Mouse (Mus musculus) brown adipose tissue, adult 24 weeks (tissue): ENCODE measurements around the gene H2-M5. TPM values are rescaled to one million over a fixed set of nuclear protein-coding genes. Genes with fewer than 3 reads are reported as not detected.

ENCODE experiments used
- H3K27ac ChIP-seq: fragments of 200-500 bp; replicated peaks from 2 replicates; pipeline ENCODE4 v1.5.1; 2012; ENCODE audit warnings: low read depth, mild to moderate bottlenecking, low read length
- H3K4me1 ChIP-seq: fragments of 200-500 bp; 2 replicates; pipeline ENCODE4 v1.6.1; 2012; ENCODE audit warnings: low read length, mixed read lengths; ENCODE audit not compliant: control insufficient read depth, insufficient read depth, insufficient read length
- H3K4me3 ChIP-seq: fragments of 200-500 bp; 2 replicates; pipeline ENCODE4 v1.5.1; 2012; ENCODE audit warnings: low read depth, mild to moderate bottlenecking, low read length, moderate library complexity; ENCODE audit not compliant: insufficient read depth
- polyA plus RNA-seq: library from polyadenylated mRNA; stranded (reverse); fragments of >200 nt; gene quantifications from 2 replicates; pipeline ENCODE4 v1.2.4, GENCODE M21; 2012; ENCODE audit not compliant: missing spikeins, insufficient read depth, insufficient read length

H2-M5 gene
- polyA plus RNA-seq, 1 experiment, result not detected

DNA sequence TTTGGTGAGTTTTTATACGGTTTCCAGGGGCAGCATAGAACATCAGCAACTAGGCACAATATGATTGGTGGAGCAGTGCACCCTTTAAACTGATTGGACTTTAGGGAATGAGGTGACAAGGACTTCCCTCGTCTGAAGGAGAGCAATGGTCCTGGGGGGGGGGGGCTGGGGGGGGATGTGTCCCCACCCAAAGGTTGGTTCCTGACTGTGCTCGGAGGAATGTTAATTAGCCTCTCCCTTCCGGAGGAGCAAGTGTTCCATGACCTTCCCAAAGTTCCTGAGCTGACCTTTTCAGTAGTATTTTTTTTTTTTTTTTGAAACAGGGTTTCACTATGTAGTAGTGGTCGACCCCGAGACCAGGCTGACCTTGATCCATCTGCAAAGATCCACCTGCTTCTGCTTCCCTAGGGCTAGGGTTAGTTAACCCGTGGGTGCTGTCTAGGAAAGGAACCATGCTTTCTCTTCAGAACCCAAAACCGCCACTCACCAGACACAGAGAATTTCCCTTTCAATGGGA is 16.0 kb downstream of the H2-M5 start:
- no peak overlapping the region for H3K4me3 ChIP-seq
- H3K4me1 ChIP-seq, result no peaks in the 10 kb centered on the region
- H3K27ac ChIP-seq, result no peak overlapping the region

DNA sequence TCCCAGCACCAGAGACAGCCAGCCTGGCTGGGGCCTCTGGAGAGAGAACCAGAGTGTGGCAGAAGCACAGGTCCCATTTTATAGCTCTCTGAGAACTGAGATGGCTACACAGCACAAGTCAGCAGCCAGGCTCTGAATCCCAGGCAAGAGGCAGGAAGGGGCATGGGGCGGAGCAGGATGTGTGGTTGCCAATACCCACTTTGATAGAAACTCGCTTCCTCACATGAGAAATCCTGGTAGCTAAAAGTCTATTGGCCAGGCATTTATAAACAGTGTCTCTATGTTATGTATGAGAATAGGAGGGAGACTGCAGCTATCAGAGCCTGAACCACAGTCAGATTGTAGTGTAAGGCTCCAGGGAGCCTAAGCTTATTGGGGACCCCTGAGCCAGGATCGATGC is 16.5 kb downstream of the H2-M5 start:
- no peak overlapping the region for H3K27ac ChIP-seq
- H3K4me1 ChIP-seq, result no peaks in the 10 kb centered on the region
- H3K4me3 ChIP-seq, result no peak overlapping the region

DNA sequence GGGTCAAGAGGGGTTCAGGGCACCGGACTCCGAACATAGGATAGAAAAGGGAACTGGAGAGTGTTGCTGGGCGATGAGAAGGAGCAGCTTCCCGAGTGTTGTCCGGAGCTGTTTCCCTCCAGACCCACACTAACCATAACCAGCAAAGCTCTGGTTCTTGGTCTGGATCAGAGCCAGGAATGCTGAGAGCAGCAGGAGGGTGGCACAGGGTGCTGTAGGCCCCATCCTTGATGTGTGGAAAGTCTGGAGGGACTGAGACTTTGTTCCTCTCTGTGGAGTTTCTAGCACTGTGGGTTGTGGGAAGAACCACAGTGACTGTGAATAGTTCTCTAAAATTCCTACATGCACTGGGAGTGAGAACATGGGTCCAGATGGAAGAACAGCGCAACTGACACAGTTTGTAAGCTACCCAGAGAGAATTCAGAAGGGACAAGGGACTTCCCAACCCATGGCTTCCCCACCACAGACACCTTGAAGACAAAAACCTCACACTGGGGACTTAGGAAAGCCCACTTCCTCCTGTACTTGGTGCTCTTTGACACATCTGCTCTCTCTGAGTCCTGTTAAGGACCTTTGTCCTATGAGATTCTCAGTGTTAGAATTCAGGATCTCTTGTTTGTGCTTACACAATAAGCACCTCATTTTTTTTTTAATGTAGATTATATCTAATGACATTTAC is 18.0 kb downstream of the H2-M5 start:
- Histone ChIP-seq H3K27ac (no peak overlapping the region), H3K4me1 (no peaks in the 10 kb centered on the region), H3K4me3 (no peak overlapping the region)

DNA sequence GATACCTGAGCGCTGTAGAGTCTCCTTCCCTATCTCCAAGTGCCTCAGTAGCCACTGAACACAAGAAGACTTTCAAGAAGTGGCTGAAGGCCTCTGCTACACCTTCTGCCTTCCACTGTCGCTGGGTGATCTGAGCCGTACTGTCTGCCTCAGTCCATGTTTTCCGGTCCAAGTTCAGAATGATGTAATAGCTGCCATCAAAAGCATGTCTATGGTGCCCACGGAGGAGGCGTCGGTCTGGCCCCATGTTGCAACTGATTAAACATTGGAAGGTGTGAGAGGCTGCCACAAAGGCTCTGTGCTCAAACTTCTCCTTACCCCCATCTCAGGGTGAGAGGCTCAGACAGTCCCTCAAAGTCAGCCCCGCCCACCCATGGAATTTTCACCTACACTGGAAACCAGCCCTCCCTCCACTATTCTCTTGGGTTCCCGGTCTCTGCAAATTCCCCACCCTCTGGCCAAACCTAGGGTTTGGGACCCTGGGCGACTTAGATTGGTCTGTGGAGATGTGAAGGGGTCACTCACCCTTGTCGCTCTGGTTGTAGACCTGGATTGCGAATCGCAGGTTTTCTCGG is 18.9 kb downstream of the H2-M5 start:
- no peak overlapping the region for H3K27ac ChIP-seq
- no peaks in the 10 kb centered on the region for H3K4me1 ChIP-seq
- H3K4me3 ChIP-seq, result no peak overlapping the region

DNA sequence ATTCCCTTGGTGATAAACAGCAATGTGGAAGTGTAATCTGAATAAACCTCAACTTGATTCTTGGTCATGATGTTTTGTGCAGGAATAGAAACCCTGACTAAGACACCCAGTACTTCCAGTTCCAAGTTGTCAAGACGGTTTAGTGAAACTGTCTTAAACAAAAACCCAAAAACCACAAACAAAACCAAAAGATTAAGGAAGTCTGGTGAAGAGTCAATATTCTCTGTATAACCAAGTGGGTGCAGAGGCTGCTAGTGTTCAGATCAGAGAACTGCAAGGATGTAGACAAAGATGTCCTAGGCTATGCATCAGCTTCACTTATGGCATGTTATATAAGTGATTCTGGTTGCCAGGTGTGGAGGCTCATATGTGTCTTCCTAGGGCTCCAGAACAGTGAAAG is 22.5 kb downstream of the H2-M5 start:
- Histone ChIP-seq H3K4me1 (no peaks in the 10 kb centered on the region), H3K4me3 (no peak overlapping the region), H3K27ac (no peak overlapping the region)

DNA sequence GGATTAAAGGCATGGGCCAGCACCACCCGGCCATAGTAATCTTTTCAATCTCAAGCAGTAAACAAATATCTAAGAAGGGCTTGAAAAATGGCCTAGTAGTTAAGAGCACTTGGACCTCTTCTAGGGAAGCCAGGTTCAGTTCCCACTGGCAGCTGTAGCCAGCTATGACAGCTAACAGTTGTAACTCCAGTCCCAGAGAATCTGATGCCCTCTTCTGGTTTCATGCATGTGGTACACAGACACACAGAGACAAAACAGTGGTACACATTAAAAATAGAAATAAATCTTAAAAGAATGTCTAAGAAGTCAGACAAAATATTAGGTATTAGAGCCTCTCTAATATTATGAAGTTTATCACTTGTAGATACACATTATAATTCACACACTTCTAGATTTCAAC is 28.2 kb downstream of the H2-M5 start:
- no peak overlapping the region for H3K4me3 ChIP-seq
- no peak overlapping the region for H3K27ac ChIP-seq
- H3K4me1 ChIP-seq, result peaks cover 6% of the 10 kb centered on the region; the same call in 1 of the 2 replicates

DNA sequence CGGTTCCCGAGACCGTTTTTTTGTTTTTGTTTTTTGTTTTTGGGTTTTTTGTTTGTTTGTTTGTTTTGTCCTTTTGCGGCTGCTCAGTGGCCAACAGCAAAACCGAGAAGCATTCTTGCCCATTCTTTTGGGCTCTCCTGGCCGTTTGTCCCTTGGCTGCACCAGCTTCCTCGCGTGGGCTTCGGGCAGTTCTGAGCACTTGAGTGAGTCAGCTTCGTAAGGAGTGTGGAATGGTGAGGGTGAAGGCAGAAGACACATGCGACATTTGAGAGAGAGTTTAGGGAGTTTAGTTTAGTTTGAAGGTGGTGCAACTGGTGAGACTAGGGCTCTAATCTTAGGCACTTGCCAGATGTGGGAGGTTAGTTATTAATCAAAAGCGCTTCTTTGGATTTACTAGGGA is 30.5 kb downstream of the H2-M5 start:
- H3K4me1 ChIP-seq, result peaks cover 6% of the 10 kb centered on the region; the same call in 1 of the 2 replicates
- peak overlapping the region; percentile 82 for H3K4me3 ChIP-seq
- H3K27ac ChIP-seq, result peak overlapping the region; percentile 69; the same call in 1 of the 2 replicates

DNA sequence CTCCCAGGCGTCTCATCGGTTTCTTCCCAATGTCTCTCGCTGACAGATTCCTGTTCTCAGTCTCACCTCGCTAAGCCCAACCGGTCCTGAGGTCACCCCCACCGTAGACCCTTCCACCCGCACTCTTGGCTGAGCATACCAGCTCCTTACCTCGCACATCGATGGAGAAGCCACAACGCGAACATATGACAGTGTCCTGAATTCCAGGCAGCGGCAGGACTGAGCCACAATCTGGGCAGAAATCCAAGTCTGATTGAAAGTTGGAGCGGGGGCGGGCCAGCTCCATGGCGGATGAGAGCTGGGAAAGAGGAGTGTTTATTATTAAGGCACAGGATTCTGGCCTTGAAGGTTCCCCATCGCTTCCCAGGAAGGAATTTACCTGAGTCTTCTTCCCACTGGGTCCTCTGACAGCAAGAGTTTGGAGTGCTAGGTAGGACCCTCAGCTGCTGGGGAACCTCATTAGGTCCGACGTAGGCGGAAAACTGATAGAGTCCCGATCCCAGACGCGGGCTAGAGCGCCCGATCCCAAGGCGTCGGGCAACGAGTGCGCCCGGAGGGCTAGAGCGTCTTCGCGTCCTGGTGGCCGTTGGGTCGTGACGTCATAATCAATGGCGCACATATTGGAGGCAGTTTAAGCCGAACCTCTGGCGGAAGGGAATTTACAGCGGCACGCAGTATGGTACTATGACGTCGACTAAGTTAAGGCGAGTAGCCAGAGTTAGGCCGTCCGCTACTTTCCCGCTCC is 31.2 kb downstream of the H2-M5 start, which contains the start of the genes Znrd1 and Znrd1as:
Gene Znrd1 (minus strand): TSS at position 561 of the 745 bp plus-strand sequence.
Gene Znrd1as (plus strand): TSS at position 594 of the 745 bp plus-strand sequence.
- H3K4me1 ChIP-seq, result peaks cover 6% of the 10 kb centered on the region; the same call in 1 of the 2 replicates
- peak within 1 kb of the TSS; percentile 91 for H3K27ac ChIP-seq
- peak within 1 kb of the TSS; percentile 82 for H3K4me3 ChIP-seq

DNA sequence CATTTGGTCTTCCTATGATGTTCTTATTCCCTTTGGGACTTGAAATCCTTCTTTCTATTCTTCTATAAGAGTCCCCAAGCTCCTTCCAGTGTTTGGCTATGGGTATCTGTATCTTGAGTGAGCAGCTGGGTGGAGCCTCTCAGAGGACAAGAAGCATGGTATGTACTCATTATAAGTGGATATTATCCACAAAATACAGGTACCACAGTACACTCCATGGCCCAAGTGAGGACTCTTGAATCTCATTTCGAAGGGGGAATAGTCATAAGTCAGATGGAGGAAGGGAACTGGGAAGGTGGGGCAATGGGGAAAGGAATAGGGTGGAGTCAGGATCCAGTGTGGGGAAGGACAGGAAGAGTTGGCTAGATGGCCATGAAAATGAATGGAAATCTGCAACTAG is 36.3 kb downstream of the H2-M5 start:
- Histone ChIP-seq H3K4me3 (no peak overlapping the region), H3K27ac (no peak overlapping the region), H3K4me1 (peaks cover 7% of the 10 kb centered on the region; the same call in 1 of the 2 replicates)

DNA sequence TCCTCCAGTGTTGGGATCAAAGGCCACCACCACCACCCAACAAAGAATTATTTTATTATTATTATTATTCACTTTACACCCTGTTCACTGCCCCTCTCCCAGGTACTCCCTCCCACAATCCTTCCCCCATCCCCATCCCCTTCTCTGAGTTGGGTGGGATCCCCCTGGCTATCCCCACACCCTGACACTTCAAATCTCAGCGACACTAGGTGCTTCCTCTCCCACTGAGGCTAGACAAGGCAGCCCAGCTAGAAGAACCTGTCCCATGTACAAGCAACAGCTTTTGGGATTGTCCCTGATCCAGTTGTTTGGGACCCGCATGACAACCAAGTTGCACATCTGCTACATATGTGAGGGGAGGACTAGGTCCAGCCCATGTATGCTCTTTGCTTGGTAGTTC is 36.7 kb downstream of the H2-M5 start:
- H3K4me3 ChIP-seq, result no peak overlapping the region
- no peak overlapping the region for H3K27ac ChIP-seq
- H3K4me1 ChIP-seq, result peaks cover 7% of the 10 kb centered on the region; the same call in 1 of the 2 replicates

DNA sequence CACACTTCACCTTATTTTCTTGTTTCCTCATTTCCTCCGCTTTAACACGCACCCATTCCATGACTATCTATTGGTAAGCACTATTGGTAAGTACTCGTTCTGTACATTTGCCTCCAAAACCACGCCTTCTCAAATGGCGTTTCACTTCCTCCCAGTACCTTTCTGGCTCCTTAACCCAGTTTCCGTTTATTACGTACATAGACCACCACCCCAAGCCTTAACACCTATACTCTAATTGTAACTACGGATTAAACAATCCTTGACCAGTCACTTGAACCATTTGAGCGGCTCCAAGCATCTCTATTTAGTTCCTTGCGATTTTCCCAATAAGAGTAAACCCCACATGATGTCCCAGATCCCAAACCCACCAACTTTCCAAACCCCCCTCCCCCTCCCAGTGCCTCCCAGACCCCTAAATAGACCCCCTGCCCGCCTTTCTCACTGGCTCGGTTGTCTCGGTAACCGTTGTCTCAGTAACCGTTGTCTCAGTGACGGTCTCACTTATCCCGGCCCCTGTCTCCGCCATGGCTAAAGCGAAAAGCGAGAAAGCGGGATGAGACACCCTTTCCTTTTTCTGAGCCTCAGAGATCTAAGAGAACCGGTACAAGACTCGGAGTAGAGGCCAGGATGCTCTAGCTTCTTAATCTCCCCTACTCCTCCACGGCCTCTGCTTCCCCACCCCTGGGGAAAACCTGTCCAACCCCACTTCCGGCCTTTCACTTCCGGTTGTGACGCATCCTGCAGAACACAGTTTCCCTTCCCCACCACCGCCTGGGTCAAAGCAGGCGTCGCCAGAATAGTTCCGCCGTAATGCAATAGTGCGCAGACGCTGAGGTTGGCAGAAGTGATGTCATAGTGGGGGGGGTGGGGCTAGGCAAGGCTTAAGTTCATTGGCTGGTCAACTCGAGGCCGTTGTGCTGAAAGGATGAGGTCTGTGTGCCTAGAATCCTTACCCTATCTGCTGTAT is 38.1 kb downstream of the H2-M5 start, which contains the start of gene Ppp1r11:
Gene Ppp1r11 (minus strand): TSS at position 761 of the 967 bp plus-strand sequence.
- peak within 1 kb of the TSS; percentile 76 for H3K4me3 ChIP-seq
- peak within 1 kb of the TSS; percentile 83 for H3K27ac ChIP-seq
- H3K4me1 ChIP-seq, result peaks cover 7% of the 10 kb centered on the region

DNA sequence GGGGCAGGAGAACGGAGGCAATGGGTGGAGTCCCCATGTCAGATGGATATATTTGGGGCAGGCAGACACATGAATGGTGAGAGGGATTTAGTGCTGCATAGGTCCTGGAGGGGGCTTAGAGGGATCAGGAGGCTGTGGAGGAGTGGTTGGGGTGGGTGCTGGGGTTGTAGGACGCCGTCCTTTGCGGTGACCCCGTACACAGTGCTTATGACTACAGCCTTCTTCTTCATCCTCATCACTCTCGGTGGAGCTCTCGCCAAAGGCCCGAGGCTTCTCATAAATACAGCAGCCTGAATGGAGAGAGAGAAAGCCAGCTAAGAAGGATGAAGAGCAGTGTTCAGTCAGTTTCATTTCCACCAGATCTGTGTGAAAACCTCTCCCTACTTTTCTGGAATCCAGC is 40.1 kb downstream of the H2-M5 start:
- Histone ChIP-seq H3K4me3 (no peak overlapping the region), H3K27ac (no peak overlapping the region), H3K4me1 (peaks cover 7% of the 10 kb centered on the region)

DNA sequence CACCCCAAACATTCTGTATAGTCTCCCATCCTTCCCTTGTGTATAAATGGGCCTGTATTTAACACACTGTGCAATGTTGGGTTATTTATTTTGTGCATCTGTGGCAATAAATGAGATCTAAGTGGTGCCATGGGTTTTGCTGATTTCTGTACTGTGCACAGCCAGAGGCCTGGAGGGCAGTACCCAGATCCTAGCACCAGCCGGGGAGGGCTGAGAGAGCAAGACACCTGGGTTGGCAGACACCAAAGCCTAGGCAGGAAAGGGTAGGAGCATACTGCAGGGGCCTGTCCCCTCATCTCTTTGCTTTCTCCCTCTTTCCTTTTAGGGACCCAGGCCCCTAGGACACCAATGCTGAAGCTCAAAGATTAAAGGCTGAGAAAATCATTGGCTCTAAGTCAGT is 41.1 kb downstream of the H2-M5 start:
- Histone ChIP-seq H3K27ac (no peak overlapping the region), H3K4me3 (no peak overlapping the region), H3K4me1 (peaks cover 7% of the 10 kb centered on the region)

DNA sequence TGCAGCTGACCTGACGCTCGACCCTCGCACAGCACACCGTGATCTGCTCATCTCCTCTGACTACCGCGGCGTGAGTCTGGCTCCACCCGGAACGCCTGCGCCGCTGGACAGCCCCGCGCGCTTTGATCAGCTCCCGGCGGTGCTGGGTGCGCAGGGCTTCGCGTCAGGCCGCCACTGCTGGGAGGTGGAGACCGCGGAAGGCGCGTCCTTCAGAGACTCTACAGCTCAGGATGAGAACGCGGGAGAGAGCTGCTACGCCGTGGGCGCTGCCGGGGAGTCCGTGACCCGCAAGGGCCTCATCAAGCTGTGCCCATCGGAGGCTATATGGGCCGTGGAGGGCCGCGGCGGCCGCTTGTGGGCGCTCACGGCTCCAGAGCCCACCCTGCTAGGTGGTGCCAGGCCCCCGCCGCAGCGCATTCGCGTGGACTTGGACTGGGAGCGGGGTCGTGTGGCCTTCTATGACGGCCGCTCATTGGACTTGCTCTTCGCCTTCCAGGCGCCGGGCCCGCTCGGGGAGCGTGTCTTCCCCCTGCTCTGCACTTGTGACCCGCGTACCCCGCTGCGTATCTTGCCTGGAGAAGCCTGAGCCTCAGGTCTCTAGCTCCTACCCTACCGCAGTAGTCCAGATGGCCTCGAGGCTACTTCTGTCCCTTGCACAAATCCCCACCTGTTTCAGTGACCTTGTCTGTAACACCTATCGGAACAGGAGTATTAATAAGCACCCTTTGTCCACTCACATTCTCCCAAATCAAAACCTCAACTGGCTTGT is 42.1 kb downstream of the H2-M5 start:
- Histone ChIP-seq H3K27ac (no peak overlapping the region), H3K4me3 (peak overlapping the region; percentile 59), H3K4me1 (peaks cover 7% of the 10 kb centered on the region)
